ENCODE assay signal across 11 mouse cellular contexts in the genomic region with DNA sequence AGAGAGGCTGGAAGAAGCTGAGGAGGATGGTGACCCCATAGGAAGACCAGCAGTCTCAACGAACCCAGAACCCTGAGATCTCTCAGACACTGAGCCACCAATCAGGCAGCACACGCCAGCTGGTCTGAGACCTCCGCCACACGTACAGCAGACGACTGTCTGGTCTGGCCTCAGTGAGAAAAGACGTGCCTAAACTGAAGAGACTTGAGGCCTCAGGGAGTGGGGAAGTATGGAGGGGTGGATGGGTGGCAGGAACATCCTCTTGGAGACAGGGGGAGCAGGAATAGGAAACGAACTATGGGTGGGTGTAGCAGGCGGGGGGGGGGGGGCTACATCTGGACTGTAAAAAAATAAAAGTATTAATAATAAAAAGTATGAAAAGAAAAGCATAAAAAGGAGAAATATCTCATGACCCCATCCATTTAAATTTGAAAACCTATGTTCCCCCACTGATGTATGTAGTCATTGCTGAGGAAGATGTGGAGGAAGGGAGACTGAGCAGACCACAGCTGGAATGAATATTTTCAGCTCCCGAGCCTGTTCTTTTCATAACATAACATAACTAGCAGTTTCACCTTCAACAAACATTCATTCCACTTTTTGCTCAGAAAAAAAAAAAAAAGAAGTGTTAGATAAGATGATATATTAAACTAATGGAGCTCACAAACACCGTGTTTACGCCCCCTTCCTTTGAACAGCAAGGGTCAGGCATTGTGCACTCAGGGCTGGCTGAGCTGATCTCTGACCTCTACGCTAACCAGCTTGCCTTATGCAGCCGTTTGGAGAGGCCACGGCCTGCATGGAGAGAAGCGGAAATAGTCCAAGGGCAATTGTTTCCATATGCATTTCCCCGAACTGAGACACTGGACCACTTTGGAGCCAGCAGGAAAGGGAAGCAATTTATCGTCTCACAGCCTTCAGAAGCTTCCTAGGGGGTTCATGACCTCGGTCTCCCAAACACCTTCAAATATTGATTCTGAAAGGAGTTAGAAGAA.
DNase-seq lines count a peak whose midpoint lies in the region; ATAC-seq and TF ChIP-seq lines count a peak whose summit lies in the region.
"Had no signal": no experiment of that assay in that cellular context is flagged by ENCODE, and none has a peak within 500 bp of the region (broad histone marks: within the 10 kb centered on the region; RNA-seq: fewer than 3 reads in every experiment).

No protein-coding gene starts in this region.

- H3K36me3 ChIP-seq in forebrain, embryonic 11.5 days (ENCODE audit: control insufficient read depth, insufficient read depth, low read length) = no peaks in the 10 kb centered on the region
- no peaks in the 10 kb centered on the region for H3K36me3 ChIP-seq in forebrain, embryonic 14.5 days (ENCODE audit: control insufficient read depth, insufficient read depth, low read length)
- no peaks in the 10 kb centered on the region for H3K36me3 ChIP-seq in kidney, embryonic 15.5 days
- no peaks in the 10 kb centered on the region for H3K36me3 ChIP-seq in lung, embryonic 14.5 days (ENCODE audit: insufficient read depth)
- H3K36me3 ChIP-seq in heart, embryonic 10.5 days = no peaks in the 10 kb centered on the region

- no peaks in the 10 kb centered on the region for H3K4me1 ChIP-seq in forebrain, embryonic 11.5 days (replicated peaks; ENCODE audit: control insufficient read depth, insufficient read depth, low read length)
- H3K4me1 ChIP-seq in forebrain, embryonic 14.5 days (ENCODE audit: control insufficient read depth, insufficient read depth, low read length) = no peaks in the 10 kb centered on the region
- peaks cover 3% of the 10 kb centered on the region for H3K4me1 ChIP-seq in kidney, embryonic 15.5 days
- no peaks in the 10 kb centered on the region for H3K4me1 ChIP-seq in lung, embryonic 14.5 days (ENCODE audit: insufficient read depth)
- no peaks in the 10 kb centered on the region for H3K4me1 ChIP-seq in heart, embryonic 10.5 days

- 54% methylated on average over 18 of the region's 18 CpGs for WGBS in forebrain, embryonic 11.5 days
- 70% methylated on average over 18 of the region's 18 CpGs for WGBS in forebrain, embryonic 14.5 days
- WGBS in kidney, embryonic 15.5 days = 48% methylated on average over 18 of the region's 18 CpGs
- WGBS in lung, embryonic 14.5 days = 33% methylated on average over 18 of the region's 18 CpGs
- 64% methylated on average over 18 of the region's 18 CpGs for WGBS in heart, embryonic 10.5 days

- ATAC-seq in forebrain, embryonic 11.5 days (replicated peaks; ENCODE audit: low FRiP score) = no peak
- ATAC-seq in forebrain, embryonic 14.5 days = no peak
- peak; percentile 86; the same call in 1 of the 2 replicates for ATAC-seq in kidney, embryonic 15.5 days (replicated peaks; ENCODE audit: low FRiP score)
- peak; percentile 82; the same call in 1 of the 2 replicates for ATAC-seq in lung, embryonic 14.5 days (ENCODE audit: insufficient read depth)
- ATAC-seq: Patski had no signal

- no peak overlapping the region for H3K4me3 ChIP-seq in forebrain, embryonic 11.5 days (ENCODE audit: low read depth, low read length)
- H3K4me3 ChIP-seq in forebrain, embryonic 14.5 days (ENCODE audit: low read depth, low read length) = no peak overlapping the region
- H3K4me3 ChIP-seq in kidney, embryonic 15.5 days (replicated peaks) = no peak overlapping the region
- no peak overlapping the region for H3K4me3 ChIP-seq in lung, embryonic 14.5 days (ENCODE audit: low read depth, low read length)
- H3K4me3 ChIP-seq in heart, embryonic 10.5 days = no peak overlapping the region
- H3K4me3 ChIP-seq: gastrocnemius, adult 2 months had no signal

- no peak overlapping the region for H3K27ac ChIP-seq in forebrain, embryonic 11.5 days (ENCODE audit: low read depth, low read length)
- no peak overlapping the region for H3K27ac ChIP-seq in forebrain, embryonic 14.5 days (ENCODE audit: low read depth, low read length)
- H3K27ac ChIP-seq in kidney, embryonic 15.5 days = peak overlapping the region; percentile 1; the same call in 1 of the 2 replicates
- no peak overlapping the region for H3K27ac ChIP-seq in lung, embryonic 14.5 days (ENCODE audit: low read depth)
- H3K27ac ChIP-seq in heart, embryonic 10.5 days = no peak overlapping the region
- H3K27ac ChIP-seq: gastrocnemius, adult 2 months had no signal

- no peak overlapping the region for H3K9ac ChIP-seq in forebrain, embryonic 11.5 days (ENCODE audit: low read length)
- H3K9ac ChIP-seq in forebrain, embryonic 14.5 days (ENCODE audit: low read length) = no peak overlapping the region
- H3K9ac ChIP-seq in kidney, embryonic 15.5 days = no peak overlapping the region
- H3K9ac ChIP-seq in lung, embryonic 14.5 days = no peak overlapping the region

- no peak for TF ChIP-seq CTCF in lung, embryonic 14.5 days (IDR thresholded peaks at IDR 0.05; ENCODE audit: low read depth)

- DNase-seq in forebrain, embryonic 11.5 days (ENCODE audit: low spot score) = peak; percentile 51
- DNase-seq in forebrain, embryonic 14.5 days (ENCODE audit: low spot score) = no peak
- peak; percentile 91 for DNase-seq in embryo, embryonic 10 days (ENCODE audit: low spot score)
- DNase-seq in lung, embryonic 14.5 days = peak; percentile 71
- DNase-seq in frontal cortex, postnatal 10 days (ENCODE audit: low spot score in 2 of 2) = no peak
- DNase-seq in ovary, postnatal 36 days (ENCODE audit: low spot score) = no peak
- DNase-seq in heart, embryonic 10.5 days (ENCODE audit: low spot score) = no peak
- DNase-seq: cerebellum, adult 11 months; gastrocnemius, adult 2 months had no signal

- H3K4me2 ChIP-seq in forebrain, embryonic 11.5 days (ENCODE audit: low read depth, low read length, severe bottlenecking) = no peak overlapping the region
- no peak overlapping the region for H3K4me2 ChIP-seq in forebrain, embryonic 14.5 days (ENCODE audit: low read length)
- H3K4me2 ChIP-seq in kidney, embryonic 15.5 days = no peak overlapping the region
- H3K4me2 ChIP-seq in lung, embryonic 14.5 days = no peak overlapping the region

- no peaks in the 10 kb centered on the region for H3K27me3 ChIP-seq in forebrain, embryonic 11.5 days (ENCODE audit: control insufficient read depth, insufficient read depth, low read length)
- H3K27me3 ChIP-seq in forebrain, embryonic 14.5 days (replicated peaks; ENCODE audit: control insufficient read depth, insufficient read depth, low read length) = no peaks in the 10 kb centered on the region
- H3K27me3 ChIP-seq in kidney, embryonic 15.5 days = no peaks in the 10 kb centered on the region
- no peaks in the 10 kb centered on the region for H3K27me3 ChIP-seq in lung, embryonic 14.5 days (ENCODE audit: insufficient read depth, low read length)
- H3K27me3 ChIP-seq in heart, embryonic 10.5 days (ENCODE audit: insufficient read depth, poor library complexity, severe bottlenecking) = no peaks in the 10 kb centered on the region
- H3K27me3 ChIP-seq: Patski had no signal

- no peaks in the 10 kb centered on the region for H3K9me3 ChIP-seq in forebrain, embryonic 11.5 days (ENCODE audit: control insufficient read depth, low read length)
- no peaks in the 10 kb centered on the region for H3K9me3 ChIP-seq in forebrain, embryonic 14.5 days (replicated peaks; ENCODE audit: control insufficient read depth, low read length)
- H3K9me3 ChIP-seq in kidney, embryonic 15.5 days (replicated peaks) = no peaks in the 10 kb centered on the region
- no peaks in the 10 kb centered on the region for H3K9me3 ChIP-seq in lung, embryonic 14.5 days (ENCODE audit: low read depth, low read length)
- no peaks in the 10 kb centered on the region for H3K9me3 ChIP-seq in heart, embryonic 10.5 days

Comparison
In these comparisons a context has a peak if more than half of its experiments do, and no peak if none do; other contexts are left out.
1. DNase-seq: peak in forebrain, embryonic 11.5 days (single experiment), embryo, embryonic 10 days (single experiment) and lung, embryonic 14.5 days (single experiment); none in forebrain, embryonic 14.5 days (single experiment), frontal cortex, postnatal 10 days (0 of 2), ovary, postnatal 36 days (single experiment) and heart, embryonic 10.5 days (single experiment).
2. ATAC-seq: peak in kidney, embryonic 15.5 days (single experiment) and lung, embryonic 14.5 days (single experiment); none in forebrain, embryonic 11.5 days (single experiment) and forebrain, embryonic 14.5 days (single experiment).